Mouse (Mus musculus) heart, postnatal 4 days (tissue): ENCODE data around the gene Ptrh2. TPM values are rescaled to one million over a fixed set of nuclear protein-coding genes. Genes with fewer than 3 reads are reported as not detected.

Experiments used
- DNase-seq: peaks from one replicate; pipeline ENCODE4 v3.0.0; 2021
- total RNA-seq, 2 experiments: library from RNA; stranded (reverse); gene quantifications; 2 replicates each; pipeline ENCODE4 v1.2.3; 2021

Ptrh2 gene
- total RNA-seq, 2 experiments from 2014 or later: 10.3 to 10.6 TPM

GRCm38 (mm10) chr11:86671041-86671675, 12.6 kb upstream of the Ptrh2 start:
- DNase-seq: no peak

DNA sequence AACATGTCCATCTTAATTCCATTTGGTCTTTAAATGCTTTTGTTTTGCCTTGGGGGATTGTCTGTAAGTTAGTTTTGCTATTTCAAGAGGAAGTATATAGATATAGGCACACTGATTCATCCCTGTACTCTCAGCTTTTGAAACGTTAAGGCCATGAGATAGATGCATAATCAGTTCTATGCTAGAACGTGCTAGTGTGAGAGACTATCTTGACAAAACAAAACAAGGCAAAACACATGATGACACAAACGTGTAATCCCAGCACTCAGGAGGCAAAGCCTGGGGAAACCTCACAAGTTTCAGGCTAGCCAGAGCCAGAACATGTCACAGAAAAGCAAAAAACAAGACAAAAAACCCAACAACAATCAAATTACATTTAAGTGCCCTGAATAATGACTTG, 11.0 kb upstream of the Ptrh2 start:
- DNase-seq: no peak

- DNase-seq: no peak
Measured at GRCm38 (mm10) chr11:86675520-86675919, 8.3 kb upstream of the Ptrh2 start.

DNA sequence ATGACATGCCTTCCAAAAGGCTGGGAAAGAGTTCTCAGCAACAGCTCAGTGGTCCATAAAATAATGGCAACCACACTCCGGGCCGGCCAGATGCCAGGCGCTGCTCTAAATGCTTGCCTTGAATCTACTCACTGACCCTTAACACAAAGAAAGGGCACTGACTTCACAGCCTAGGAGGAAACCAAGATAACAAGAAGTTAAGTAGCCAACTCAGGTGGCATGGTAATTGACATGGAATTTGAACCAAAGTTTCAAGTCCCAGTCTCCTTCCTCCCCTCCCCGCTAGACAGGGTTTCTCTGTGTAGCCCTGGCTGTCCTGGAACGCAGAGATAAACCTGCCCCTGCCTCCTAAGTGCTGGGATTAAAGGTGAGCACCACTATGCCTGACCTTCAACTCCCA, 4.8 kb upstream of the Ptrh2 start:
- no peak for DNase-seq

DNA sequence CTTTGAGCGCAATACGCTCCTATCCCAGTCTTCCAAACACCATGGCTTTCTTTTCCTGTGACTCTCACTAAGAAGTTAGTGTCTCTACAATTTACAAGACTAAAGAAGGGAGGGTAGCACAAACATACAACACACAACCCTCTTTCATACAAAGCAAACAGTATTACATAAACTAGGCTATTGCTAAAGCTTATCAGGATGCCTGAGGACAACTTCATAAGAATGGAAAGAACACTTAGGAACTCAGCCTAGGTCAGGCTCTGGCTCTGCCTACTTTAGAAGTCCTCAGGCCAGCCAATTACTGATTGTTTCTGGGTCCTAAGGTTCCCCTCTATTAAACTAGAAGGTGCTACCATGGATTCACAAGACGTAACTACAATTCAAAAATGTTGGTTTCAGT, 3.1 kb upstream of the Ptrh2 start:
- DNase-seq: no peak

- no peak for DNase-seq
Measured at GRCm38 (mm10) chr11:86681423-86681822, 2.4 kb upstream of the Ptrh2 start.

- DNase-seq: no peak
Measured at GRCm38 (mm10) chr11:86682861-86683260, 924 bp upstream of the Ptrh2 start.

- no peak for DNase-seq
Measured at GRCm38 (mm10) chr11:86684126-86685012, 584 bp downstream of the Ptrh2 start.

DNA sequence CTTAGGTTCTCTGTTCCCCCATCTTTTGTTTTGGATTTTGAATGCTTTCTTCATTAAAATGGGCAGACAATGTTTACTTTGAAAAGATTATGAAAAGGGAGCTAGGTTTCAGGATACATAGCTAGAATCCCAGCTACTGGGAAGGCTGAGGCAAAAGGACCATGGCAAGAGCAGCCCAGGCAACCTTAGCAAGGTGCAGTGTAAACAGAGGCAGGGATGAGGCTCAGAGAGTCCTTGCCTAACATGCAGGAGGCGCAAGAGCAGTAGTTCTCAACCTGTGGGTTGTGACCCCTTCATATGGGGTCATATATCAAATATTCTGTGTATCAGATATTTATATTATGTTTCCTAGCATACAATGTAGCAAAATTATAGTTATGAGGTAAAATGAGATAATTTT, 1.6 kb downstream of the Ptrh2 start:
- no peak for DNase-seq

- DNase-seq: no peak
Measured at GRCm38 (mm10) chr11:86690383-86690782, 6.6 kb downstream of the Ptrh2 start.

GRCm38 (mm10) chr11:86691482-86691881, 7.7 kb downstream of the Ptrh2 start:
- DNase-seq: no peak

DNA sequence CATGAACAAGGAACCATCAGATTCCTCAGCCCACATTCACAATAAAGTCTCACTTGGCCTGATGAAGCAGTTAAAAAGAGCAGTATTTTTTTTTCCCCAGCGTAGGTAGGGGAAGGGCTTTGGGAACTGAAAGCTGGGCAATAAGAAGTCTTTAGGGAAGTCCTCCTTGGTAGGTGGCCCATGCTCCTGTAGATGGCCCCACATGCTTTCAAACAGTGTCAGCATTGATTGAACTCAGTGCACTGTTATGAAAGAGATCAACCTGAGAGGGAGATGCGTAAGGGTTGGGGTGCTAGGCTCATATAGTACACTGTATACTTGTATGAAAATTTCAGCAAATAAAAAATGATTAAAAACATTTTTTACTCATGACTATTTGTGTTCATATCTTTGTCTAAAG, 8.2 kb downstream of the Ptrh2 start:
- DNase-seq: no peak

- DNase-seq: no peak
Measured at GRCm38 (mm10) chr11:86692546-86692945, 8.8 kb downstream of the Ptrh2 start.

- no peak for DNase-seq
Measured at GRCm38 (mm10) chr11:86695461-86695860, 11.7 kb downstream of the Ptrh2 start.

GRCm38 (mm10) chr11:86701151-86701550, 17.4 kb downstream of the Ptrh2 start:
- no peak for DNase-seq

DNA sequence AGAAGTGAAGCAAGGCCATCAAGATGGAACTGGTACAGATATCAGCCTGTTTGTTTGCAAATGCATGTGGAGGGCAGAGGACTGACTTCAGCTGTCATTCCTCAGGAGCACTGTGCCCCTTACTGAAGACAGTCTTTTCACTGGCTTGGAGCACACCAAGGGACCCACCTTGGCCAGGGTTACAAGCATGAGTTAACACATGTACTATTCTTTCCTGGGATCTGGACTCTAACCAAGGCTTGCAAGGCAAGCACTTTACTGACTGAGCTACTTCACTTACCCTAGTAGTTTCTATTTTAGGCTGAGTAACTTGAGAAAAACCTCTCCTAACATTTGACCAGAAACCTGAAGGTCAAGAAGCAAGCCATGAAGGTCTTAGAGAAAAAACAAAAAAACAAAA, 30.8 kb downstream of the Ptrh2 start:
- DNase-seq: no peak

DNA sequence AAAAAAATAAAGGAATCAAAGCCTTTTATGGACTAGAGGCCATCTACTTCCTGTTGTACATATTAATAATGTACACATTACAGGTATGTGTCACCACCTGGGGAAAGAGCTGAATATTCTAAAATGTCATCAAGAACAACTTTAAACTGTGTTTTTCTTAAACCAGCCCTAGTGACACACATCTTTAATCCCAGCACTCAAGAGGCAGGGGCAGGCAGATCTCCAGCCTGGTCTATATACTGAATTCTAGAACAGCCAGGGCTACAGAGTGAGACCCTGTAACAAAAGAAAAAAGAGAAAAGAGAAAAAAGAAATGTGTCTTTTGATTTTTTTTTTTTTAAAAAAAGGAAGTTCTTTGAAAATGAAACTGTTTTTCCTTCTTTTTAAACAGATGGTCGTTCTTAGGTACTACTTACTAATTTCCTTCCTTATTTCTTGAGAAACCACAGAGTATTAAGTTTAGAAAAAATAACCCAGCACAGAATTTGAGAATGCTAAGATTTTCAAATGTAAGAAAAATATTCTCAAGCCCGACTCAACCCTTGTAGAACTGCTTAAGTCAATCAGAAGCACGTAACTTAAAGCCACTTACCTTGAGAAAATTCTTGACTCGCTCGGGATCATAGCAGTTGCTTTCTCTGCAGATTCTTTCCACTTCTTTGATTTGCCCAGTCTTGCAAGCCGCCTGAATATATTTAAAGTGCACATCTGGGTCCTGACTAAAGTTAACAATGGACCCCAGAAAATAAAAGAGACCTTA, 33.7 kb downstream of the Ptrh2 start:
- DNase-seq: no peak

DNA sequence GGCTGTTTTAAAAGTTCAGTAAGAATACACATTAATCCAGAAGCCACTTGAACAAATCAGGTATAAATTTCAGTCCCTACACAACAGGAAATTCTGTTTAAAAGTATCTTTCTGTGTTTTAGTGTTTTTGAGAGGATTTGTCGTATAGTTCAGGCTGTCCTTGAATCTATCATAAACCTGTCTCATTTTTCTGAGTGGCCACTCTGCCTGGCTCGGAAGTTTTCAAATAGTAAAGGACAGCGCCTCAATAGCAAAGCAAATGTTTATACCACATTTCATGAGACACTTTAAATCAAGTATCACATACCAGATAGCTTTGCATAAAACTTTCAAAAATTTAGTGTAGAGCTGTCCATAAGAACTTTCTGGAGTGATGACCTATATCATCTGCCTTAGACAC, 34.6 kb downstream of the Ptrh2 start:
- DNase-seq: no peak

DNA sequence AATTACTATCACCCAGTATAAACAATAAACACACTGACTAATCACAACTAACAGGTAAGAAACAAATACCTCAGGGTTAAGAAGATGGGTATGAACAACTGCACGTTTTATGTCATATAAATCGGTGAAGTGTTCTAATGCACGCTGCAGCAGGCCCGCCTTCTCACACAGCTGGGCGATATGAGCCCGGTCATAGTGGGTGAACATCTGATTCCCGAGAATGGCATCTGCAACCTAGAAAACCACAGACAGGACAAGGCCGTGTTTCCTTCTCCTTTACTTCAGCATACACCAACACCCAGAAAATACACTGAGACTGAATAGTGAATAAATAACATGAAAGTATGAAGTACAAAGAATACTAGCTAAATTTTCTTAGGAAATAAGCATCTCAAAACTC, 35.6 kb downstream of the Ptrh2 start:
- no peak for DNase-seq

GRCm38 (mm10) chr11:86724004-86724403, 40.2 kb downstream of the Ptrh2 start:
- no peak for DNase-seq

DNA sequence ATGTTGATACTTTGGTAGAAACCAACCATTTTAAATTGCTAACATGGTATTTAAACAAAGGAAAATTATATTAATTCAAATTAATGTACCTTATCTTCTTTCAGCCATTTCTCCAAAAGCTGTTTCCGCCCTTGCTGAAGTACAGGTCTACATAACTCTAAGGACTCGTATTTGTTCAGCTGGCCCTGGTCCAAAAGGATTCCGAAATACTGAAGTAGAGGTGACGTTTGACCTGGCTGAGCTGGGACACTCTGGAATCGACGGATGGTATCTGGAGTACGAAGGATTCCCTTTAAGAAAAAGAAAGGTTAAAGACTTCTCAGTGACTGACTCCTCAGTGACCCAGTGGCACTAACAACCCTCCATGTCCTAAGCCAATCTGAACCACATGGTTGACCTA, 41.2 kb downstream of the Ptrh2 start:
- DNase-seq: no peak

DNA sequence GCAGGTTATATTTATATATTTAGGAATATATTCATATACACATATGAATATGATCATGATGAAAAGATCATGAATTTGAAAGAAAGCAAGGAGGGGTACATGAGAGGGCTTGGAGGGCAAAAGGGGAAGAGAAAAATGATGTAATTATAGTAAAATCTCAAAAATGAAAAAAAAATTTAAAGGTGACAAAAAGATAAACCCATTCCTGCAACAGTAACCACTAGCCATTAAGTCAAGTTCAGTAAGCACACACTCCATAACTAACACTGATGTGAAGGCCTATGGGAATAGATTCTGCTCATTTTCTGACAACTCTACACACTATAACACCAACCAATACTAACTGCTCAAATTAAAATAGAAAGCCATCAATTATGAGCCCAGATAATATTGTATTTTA, 41.8 kb downstream of the Ptrh2 start:
- no peak for DNase-seq

DNA sequence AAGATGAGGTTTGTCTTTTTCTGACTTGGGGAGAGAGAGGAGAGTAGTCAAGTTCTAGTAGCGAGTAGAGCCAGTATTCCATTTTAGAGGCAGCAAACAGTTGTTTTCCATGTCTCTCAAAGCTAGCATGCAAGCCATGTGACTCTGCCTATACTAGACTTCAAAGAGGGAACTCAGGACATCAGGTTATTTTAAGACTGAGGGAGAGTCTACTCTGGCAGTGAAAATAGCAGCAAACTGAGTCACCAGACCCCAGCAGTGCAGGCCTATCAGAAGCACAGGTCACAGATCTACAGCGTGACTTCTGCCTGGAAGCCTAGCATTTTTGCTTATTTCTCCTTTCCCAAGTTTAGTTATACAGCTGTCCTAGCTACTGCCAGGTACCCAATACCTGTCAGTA, 47.7 kb downstream of the Ptrh2 start:
- DNase-seq: peak; percentile 22
